Comparison of ENCODE assay signal across 19 mouse cellular contexts in the genomic region with DNA sequence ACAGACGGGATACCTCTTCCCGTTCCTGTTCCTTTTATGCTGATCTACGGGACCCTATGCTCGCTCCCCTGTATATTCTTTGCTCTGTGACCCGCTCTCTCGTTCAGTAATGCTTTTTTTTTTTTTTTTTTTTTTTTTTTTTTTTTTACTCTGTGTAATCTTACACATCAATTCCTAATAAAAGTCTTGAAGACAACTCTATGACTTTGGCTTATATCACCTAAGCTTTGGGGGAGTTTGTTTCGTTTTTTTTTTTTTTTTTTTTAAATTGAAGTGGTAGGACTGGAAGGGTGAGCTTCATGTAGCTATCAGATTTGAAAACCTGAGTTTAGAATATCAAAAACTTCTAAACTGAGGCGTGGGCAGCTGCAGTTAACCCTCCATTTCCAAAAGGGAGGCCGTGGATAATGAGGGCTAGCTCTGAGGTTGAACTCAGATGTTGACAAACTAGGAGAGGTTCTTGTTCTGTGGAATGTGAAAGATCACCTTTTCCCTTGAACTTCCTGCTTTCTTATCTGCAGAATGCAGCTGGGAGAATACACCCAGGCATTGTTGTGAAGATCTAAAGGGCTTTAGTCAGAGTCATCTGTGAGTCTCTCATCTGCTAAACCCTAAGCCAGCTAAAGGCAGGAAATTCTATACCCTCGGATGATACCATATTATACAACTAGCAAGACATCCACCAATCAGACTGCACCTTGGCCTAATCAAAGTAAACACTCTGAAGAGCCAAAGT. TPM values are rescaled to one million over a fixed set of nuclear protein-coding genes. Genes with fewer than 3 reads are reported as not detected.
DNase-seq lines count a peak whose midpoint lies in the region; ATAC-seq and TF ChIP-seq lines count a peak whose summit lies in the region.
"Had no signal": no experiment of that assay in that cellular context is flagged by ENCODE, and none has a peak within 500 bp of the region (broad histone marks: within the 10 kb centered on the region; RNA-seq: fewer than 3 reads in every experiment).

No protein-coding gene starts in this region.

- ATAC-seq in heart, embryonic 15.5 days (replicated peaks; ENCODE audit: insufficient number of reproducible peaks, insufficient read depth, low FRiP score, low read depth), result no peak
- ATAC-seq in liver, embryonic 13.5 days (ENCODE audit: low read depth), result peak; percentile 77

- WGBS in heart, embryonic 15.5 days, result 68% methylated on average over 10 of the region's 10 CpGs
- whole genome bisulfite sequencing in liver, embryonic 13.5 days (ENCODE audit: insufficient replicate concordance), result 50% methylated on average over 10 of the region's 10 CpGs
- WGBS in cerebellum, adult 2 months, result 78% methylated on average over 10 of the region's 10 CpGs

- H3K36me3 ChIP-seq in heart, embryonic 15.5 days, result no peaks in the 10 kb centered on the region
- H3K36me3 ChIP-seq in liver, embryonic 13.5 days, result no peaks in the 10 kb centered on the region
- H3K36me3 ChIP-seq: hindbrain, embryonic 12.5 days; limb, embryonic 10.5 days; lung, embryonic 15.5 days; midbrain, embryonic 12.5 days had no signal

- peaks cover 3% of the 10 kb centered on the region; the same call in 1 of the 2 replicates for H3K4me1 ChIP-seq in heart, embryonic 15.5 days (replicated peaks)
- peaks cover 19% of the 10 kb centered on the region for H3K4me1 ChIP-seq in liver, embryonic 13.5 days (replicated peaks)
- no peaks in the 10 kb centered on the region for H3K4me1 ChIP-seq in cerebellum, adult 2 months (ENCODE audit: control insufficient read depth, insufficient read depth, low read length)

- no peak for TF ChIP-seq POLR2A in cerebellum, adult 2 months (IDR thresholded peaks at IDR 0.05; ENCODE audit: borderline replicate concordance, insufficient read depth, low read length)

- no peak for DNase-seq in heart, adult 8-10 months (ENCODE audit: low spot score)
- peak; percentile 19 for DNase-seq in thymus, postnatal 4 days
- no peak for DNase-seq in thymus, postnatal 36 days
- DNase-seq in liver, embryonic 13.5 days, result no peak
- no peak for DNase-seq in cerebellum, adult 2 months
- no peak for DNase-seq in spleen, postnatal 10 days (ENCODE audit: low spot score in 2 of 2)
- DNase-seq in right cerebral cortex, postnatal 36 days (ENCODE audit: low spot score in 2 of 2), result no peak
- DNase-seq: adrenal gland, adult 2 months; cerebellum, adult 9-11 months; gastrocnemius, postnatal 36 days; kidney, adult 2 months; kidney, postnatal 36 days; right cerebral cortex, postnatal 14 days had no signal

- H3K9ac ChIP-seq in heart, embryonic 15.5 days, result no peak overlapping the region
- no peak overlapping the region for H3K9ac ChIP-seq in liver, embryonic 13.5 days
- H3K9ac ChIP-seq: hindbrain, embryonic 12.5 days; lung, embryonic 15.5 days; midbrain, embryonic 12.5 days had no signal

- H3K4me2 ChIP-seq in heart, embryonic 15.5 days, result no peak overlapping the region
- no peak overlapping the region for H3K4me2 ChIP-seq in liver, embryonic 13.5 days
- H3K4me2 ChIP-seq: hindbrain, embryonic 12.5 days; lung, embryonic 15.5 days; midbrain, embryonic 12.5 days had no signal

- peak overlapping the region; percentile 14; the same call in 1 of the 2 replicates for H3K27ac ChIP-seq in heart, embryonic 15.5 days
- H3K27ac ChIP-seq in liver, embryonic 13.5 days, result no peak overlapping the region
- H3K27ac ChIP-seq in cerebellum, adult 2 months (ENCODE audit: insufficient read depth, low read length), result no peak overlapping the region
- H3K27ac ChIP-seq: hindbrain, embryonic 12.5 days; limb, embryonic 10.5 days; lung, embryonic 15.5 days; midbrain, embryonic 12.5 days had no signal

- no peak overlapping the region for H3K4me3 ChIP-seq in heart, embryonic 15.5 days
- no peak overlapping the region for H3K4me3 ChIP-seq in liver, embryonic 13.5 days (replicated peaks)
- H3K4me3 ChIP-seq in cerebellum, adult 2 months (replicated peaks; ENCODE audit: insufficient read depth, low read depth, low read length), result no peak overlapping the region
- H3K4me3 ChIP-seq: hindbrain, embryonic 12.5 days; limb, embryonic 10.5 days; lung, embryonic 15.5 days; midbrain, embryonic 12.5 days; myocyte had no signal

- no peaks in the 10 kb centered on the region for H3K27me3 ChIP-seq in heart, embryonic 15.5 days
- H3K27me3 ChIP-seq in liver, embryonic 13.5 days, result no peaks in the 10 kb centered on the region
- no peaks in the 10 kb centered on the region for H3K27me3 ChIP-seq in cerebellum, adult 2 months (ENCODE audit: control insufficient read depth, insufficient read depth, low read length)
- H3K27me3 ChIP-seq: hindbrain, embryonic 12.5 days; lung, embryonic 15.5 days; midbrain, embryonic 12.5 days had no signal

- H3K9me3 ChIP-seq in heart, embryonic 15.5 days (replicated peaks), result no peaks in the 10 kb centered on the region
- no peaks in the 10 kb centered on the region for H3K9me3 ChIP-seq in liver, embryonic 13.5 days (replicated peaks)
- H3K9me3 ChIP-seq: hindbrain, embryonic 12.5 days; limb, embryonic 10.5 days; lung, embryonic 15.5 days; midbrain, embryonic 12.5 days had no signal

- TF ChIP-seq CTCF in cerebellum, adult 2 months (IDR thresholded peaks at IDR 0.05; ENCODE audit: borderline replicate concordance, insufficient read depth, low read depth, low read length), result no peak

RNA-seq across cellular contexts. Expression of gene Dusp10, which starts 3.1 kb away (rescaled TPM):
- 10.5 and 14.0 TPM in 2 replicates for polyA plus RNA-seq in heart, embryonic 15.5 days (2015; fragmentation: Nextera tagmentation; extraction: Ambion mirVana)
- total RNA-seq in heart, adult 8-10 months (2022), result 1 to 10 TPM; 5.8 to 8.3 (median 7.4) TPM
- polyA plus RNA-seq in liver, embryonic 13.5 days (2015; fragmentation: Nextera tagmentation; extraction: Ambion mirVana), result 2.7 and 3.6 TPM in 2 replicates
- polyA plus RNA-seq in cerebellum, adult 2 months (2012; rRNA removed), result 28.7 and 32.8 TPM in 2 replicates

RNA-seq across cellular contexts. Expression of gene 1700056E22Rik, which starts 17.9 kb away (rescaled TPM):
- 1.7 and 2.1 TPM in 2 replicates for polyA plus RNA-seq in heart, embryonic 15.5 days (2015; fragmentation: Nextera tagmentation; extraction: Ambion mirVana)
- total RNA-seq in heart, adult 8-10 months (2022), result 1 to 10 TPM in 3 of 4 experiments, under 1 TPM in 1; 0.57 to 1.7 (median 1.2) TPM
- 0.65 and 1.00 TPM in 2 replicates for polyA plus RNA-seq in liver, embryonic 13.5 days (2015; fragmentation: Nextera tagmentation; extraction: Ambion mirVana)
- 0.51 and 0.71 TPM in 2 replicates for polyA plus RNA-seq in cerebellum, adult 2 months (2012; rRNA removed)
